Mouse (Mus musculus) CD8-positive naive resting alpha-beta T cell, adult 2 months (primary cell): ENCODE data around the gene Nme9.

ENCODE experiments used
- DNase-seq, 2 experiments: peaks; one replicate each; pipeline ENCODE4 v3.0.0; 2022; ENCODE audit warnings: low read depth in 2 of 2, low spot score in 2 of 2

The Nme9 gene

DNA sequence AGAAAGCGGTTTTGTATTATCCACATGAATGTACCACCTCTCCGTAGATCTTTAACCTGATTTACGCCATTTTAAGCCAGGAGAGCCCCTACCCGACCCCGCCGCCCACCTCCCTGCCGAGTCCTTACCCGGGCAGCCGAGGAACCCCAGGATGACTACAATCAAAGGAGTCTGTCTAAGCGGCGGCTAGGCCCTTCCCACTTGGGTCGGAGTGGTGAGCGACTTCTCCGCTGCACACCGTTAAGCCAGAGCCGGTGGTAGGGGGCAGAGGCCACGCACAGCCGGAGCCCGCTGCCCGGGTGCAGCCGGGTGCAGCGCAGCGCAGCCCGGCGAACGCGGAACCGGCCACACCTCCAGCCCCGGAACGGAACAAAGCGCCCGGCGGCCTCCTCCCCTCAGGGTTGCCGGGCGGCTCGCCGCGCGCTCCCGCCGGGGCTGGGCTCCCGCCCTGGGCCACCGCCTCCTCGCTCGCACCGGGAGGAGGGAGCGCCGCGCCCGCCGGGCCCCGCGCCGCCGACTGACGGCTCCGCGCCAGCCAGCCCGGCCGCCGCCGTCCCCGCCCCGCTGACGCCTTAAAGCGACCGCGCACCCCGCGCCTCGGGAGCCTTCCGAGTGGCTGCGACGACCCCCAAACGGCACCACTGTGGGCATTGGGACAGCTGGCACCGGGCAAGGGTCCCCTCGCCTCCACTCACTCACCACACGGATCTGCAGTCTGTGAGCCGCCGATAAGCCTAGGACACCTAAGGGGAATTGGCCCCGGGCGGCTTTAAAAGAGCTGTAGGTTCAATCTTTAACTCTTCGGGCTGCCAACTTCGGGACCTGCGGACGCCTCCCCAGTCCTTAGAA is 14.9 kb upstream of the Nme9 start:
- DNase-seq, result no peak

DNA sequence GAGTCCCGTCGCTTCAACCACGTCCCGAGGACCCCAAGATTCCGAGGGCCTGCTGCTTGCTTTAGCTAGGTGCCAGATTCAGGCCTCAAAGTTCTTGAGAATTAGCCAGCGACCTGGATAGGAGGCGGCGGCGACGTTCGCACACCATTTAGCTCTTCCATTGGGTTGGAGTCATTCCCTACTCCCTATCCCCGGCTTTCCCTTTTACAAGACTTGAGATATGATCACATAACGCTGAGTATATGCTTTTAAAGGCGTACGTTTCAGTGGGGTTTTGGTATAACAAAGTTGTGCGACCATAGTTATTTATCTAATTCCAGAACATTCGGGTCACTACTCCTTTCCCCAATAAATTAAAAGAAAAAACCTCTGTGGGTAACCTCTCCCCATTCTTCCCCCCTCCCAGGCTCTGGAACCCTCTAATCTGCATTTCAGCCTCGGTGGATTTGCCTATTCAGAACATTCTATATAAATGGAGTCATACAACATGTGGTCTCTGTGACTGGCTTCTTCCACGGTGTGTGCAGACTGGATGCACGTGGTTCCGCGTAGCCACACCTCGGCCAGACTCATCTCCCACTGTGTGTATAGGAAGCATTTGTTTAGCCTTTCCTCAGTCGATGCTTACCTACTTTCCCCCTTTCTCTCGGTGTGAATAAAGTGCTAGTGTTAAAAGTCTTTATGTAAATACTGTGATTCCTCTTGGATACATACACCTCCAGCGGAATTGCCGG is 14.1 kb upstream of the Nme9 start, which contains the start of gene Mras:
Gene Mras, minus strand, starts transcription at position 351 of the 734 bp plus-strand sequence.
- DNase-seq, result no peak

DNA sequence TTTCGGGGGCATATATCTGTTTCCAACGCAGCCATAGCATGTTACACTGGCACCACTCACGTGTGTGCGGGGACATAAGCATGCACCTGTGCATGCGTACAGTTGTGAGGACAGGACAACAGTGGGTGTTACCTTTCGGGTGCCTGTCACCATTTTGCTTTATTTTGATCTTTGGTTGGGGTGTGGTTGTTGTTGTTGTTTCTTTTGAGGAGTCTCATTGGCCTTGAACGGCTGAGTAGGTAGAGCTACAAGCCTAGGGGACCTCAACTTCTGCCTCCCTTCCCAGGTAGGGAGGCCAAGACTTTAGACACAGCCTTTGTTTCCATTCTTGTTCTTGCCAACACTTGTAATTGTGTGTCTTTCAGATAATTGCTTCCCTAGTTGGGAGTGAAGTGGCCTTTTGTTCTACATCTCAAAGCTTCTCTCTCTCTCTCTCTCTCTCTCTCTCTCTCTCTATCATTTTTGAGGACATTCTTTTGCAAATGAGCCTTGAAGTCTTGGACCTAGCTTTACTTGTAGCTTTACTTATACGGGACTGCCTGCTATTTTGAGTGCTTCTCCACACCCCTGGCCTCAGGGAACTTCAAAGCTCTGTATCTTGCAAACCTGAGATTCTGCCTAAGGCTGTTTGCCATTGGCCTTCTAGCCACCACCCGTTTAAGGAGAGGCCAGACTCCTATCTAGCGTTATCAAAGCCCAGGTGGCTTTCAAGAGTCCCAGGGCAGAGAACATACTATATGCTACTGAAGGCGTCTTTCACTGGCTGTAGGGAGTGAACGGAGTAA is 13.3 kb upstream of the Nme9 start:
- DNase-seq, result no peak

DNA sequence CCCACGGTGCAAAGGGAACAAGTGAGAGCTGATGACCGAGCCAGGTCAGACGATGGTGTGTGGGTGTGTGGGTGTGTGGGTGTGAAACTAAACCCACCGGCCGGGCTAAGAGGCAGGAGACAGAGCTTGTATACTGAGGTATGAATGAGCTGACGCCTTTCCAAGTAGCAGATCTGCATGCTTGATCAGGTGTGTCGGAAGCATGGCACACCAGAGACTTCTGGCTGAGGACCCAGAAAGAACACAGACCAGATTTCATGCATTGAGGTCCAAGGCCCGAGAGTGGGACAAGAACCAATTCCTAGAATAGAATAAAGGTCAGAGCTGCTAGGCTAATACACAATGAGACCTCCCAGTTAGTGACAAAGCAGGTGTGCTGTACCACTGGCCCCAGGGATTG is 12.2 kb upstream of the Nme9 start:
- no peak for DNase-seq

DNA sequence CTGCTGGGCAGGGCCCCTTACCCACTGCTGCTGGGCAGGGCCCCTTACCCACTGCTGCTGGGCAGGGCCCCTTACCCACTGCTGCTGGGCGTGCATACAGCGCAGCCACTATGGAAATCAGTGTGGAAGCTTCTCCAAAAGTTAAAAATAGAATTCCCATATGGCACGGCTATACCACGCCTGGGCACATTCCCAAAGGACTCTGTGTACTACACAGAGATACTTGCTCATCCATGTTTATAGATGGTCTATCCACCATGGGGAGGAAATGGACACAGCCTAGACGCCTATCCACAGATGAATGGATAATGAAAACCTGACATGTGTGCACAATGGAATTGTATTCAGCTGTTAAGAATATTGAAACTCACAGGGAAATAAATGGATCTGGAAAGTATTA is 10.3 kb upstream of the Nme9 start:
- DNase-seq, result no peak

DNA sequence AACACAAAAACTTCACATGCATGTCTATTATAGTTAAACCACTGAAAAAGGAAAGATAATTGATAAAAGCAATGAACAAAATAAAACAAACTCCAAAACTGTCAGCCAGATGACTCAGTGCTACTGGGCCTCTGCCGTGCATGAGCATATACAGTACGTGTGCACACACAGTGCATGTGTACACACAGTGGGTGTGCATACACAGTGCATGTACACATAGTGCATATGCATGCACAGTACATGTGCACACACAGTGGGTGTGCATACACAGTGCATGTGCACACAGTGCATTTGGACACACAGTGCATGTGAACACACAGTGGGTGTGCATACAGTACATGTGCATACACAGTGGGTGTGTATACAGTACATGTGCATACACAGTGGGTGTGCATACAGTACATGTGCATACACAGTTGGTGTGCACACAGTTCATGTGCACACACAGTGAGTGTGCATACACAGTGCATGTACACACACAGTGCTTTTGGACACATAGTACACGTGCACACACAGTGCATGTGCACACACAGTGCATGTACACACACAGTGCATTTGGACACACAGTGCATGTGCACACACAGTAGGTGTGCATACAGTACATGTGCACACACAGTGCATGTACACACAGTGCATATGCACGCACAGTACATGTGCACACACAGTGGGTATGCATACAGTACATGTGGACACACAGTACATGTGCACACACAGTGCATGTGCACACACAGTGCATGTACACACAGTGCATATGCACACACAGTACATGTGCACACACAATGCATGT is 9.4 kb upstream of the Nme9 start:
- no peak for DNase-seq

DNA sequence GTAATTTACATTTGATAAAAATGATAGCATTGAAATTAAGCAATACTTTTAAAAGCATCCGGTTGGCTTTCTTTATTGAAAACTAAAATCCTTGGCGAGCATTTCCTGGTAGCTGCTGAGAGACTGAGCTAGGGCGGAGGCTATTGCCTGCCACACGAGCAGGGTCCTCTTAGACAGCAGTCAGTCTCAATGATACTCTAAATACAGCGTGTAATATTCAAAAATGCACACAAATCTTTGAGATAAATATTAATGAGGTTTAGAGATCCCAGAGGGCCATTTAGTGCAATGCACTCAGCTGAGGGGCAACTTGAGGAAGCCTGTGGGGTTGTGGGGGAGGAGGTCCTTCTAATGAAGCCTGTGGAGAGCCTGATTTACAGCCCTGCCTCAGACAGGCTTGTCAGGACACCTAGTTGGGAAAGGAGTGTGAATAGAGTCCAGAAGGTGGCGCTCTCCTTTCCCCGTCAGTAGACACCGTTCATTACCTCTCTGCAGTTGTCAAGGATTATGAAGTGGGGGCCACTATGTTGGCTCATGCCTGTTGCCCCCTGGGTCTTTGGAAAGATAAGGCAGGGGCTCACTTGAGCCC is 6.6 kb upstream of the Nme9 start:
- DNase-seq, result no peak

DNA sequence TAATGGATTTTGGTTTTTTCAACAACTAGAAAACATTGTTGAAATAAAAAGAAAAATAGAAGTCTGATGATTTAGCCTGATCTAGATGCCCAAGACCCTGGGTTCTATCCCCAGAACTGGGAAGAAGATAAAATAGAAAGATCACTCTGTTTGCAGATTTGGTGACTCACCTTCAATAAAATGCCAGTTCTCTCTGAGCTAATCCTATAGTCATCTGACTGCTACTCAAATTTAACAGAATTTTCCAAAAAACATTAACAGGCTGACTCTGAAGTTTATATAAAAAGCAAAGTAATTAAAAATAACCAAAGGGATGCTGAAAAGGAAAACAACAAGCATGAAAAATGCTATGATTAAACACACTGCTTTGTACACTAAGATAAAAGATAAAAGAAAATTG is 5.0 kb upstream of the Nme9 start:
- no peak for DNase-seq

DNA sequence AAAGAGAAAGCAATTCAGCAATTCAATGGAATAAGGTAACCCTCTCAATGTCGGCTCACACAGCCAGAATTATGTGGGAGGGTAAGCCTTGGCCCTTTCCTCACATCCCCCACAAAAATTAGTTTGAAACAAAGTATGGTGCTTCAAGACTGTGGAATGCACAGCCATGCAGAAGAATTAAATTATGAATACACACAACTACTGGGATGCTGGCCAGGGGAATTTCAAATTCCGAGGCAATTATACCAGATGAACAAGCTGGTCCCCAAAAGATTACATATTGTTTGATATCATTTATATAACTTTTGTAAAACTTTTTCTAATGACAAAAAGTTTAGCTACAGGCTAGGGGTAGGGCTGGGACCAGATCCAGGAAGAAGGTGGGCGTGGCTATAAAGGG is 4.0 kb upstream of the Nme9 start:
- no peak for DNase-seq

DNA sequence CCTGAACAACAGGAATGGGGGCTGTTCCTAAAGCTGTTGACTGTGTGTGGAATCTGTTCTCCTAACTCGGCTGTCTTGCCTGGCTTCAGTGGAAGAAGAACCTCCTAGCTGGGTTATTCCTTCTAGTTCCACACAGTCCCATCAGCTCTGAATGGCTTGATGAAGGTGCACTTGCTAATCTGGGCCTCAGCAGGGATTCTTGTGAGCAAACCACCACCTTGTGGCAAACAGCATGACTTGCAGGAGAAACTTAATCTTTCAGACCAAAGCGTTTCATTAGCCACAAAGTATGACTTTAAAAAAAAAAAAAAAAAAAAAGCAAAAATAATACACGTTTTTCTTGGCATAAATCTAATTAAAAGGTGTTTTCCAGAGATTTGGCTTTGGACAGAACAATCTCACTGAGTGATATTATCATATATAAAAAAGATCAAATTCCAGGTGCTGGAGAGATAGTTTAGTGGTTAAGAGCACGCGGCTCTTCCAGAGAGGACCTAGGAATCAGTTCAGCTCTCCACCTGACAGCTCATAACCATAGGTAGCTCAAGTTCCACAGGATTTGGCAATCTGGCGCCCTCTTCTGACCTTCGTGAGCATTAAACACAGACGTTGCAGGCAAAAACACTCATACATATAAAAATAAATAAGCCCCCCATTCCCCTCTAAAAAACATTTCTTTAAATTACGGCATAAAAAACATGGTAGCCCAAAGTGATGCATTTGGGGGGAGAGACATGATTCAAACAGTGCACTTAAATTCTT is 1.2 kb upstream of the Nme9 start:
- DNase-seq, result no peak

DNA sequence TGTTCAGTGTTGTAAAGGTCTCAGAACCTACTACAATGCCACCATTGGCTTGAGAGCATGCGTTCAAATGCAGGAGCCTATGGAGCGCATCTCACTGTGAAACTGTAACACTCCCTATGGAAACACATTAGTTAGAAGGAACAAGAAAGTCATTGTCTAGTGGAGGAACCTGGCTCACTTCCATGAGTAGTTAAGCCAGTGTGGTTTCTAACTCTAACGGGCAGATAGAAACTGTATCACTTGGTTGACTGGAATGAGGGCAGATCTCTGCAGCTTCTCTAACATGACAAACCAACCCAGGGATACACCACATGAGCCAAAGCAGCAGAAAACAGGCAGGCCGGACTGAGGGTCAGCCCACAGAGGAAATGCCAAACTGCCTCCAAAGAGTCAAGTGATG is 2.9 kb downstream of the Nme9 start:
- DNase-seq, result no peak

DNA sequence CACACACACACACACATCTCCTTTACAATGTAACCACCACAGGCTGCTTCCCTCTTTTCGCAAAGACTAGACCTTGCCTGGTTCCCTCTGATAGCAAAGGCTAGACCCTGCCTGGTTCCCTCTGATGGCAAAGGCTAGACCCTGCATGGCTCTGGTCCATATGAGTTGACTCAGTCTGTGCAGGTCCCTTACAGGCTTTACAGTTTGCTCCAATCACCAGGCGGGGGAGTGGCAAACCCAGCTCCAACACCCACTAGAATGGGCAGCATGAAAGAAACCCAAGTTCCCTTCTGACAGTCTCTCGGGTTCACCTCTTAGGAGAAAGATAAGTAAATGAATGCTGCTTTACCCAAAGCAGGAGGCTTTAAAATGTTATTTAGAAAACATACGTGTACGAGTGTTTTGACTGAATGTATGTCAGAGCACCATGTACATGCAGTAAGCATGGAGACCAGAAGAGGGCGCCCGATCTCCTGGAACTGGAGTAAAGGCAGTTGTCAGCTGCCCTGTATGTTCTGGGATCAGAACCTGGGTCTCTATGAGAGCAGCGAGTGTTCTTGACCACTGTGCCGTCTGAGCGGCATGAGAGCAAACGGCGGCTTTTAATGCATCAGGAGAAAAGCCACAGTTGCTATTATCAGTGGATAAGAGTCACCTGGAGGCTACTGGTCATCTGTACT is 7.4 kb downstream of the Nme9 start:
- DNase-seq, result peak; percentile 24 to 36

DNA sequence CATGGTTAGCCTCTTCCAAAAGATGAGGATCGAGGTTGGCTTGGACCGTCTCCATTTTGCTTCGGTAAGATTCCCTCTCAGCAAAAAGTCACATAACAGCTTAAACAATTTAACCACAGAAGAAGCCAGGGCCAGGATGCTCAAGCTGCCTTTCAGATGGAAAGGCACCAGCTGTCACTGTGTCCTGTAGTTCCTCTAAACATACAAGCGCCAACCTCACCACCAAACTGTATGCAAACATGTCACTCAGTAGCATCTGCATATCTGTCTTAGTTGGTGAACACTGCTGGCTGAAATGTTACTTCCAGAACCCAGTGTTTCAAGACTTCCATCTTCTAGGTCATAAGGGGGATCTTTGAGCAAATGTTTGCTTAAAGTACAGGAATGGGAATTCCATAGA is 8.5 kb downstream of the Nme9 start:
- no peak for DNase-seq

DNA sequence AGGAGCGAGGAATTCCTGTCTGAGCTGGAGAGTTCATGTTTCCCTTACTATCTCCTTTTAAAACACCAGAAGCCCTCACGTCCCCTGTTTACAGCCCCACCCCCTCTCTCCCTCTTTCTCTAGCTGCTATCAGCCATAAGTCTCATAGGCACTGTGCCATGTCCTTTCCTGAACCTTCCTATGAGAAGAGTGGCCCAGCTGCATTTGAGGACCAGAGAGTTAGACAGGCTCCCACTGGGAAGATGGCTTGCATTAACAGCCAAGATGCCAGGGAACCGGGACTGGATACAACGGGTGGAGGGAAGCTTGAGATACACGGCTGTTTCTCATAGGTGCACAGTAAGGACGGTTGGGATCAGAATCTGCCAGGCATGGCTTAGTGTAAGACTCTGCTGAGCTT is 13.6 kb downstream of the Nme9 start:
- no peak for DNase-seq

DNA sequence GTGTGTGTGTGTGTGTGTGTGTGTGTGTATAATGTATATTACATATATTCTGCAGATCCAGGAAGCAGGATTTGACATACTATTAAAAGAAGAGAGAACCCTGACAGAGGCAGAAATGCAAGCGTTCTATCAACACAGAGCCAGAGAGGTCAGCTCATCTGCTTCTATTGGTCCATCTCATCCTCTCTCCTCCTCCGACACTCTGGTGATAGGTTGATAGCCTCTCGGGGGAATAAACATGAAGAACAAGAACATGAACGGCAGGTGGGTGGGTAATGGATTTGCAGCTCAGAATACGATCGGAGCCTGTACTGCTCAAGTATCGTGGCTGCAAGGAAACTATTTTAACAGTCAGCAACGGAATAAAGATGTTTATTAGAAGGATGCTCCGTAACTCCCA is 17.3 kb downstream of the Nme9 start:
- no peak for DNase-seq

DNA sequence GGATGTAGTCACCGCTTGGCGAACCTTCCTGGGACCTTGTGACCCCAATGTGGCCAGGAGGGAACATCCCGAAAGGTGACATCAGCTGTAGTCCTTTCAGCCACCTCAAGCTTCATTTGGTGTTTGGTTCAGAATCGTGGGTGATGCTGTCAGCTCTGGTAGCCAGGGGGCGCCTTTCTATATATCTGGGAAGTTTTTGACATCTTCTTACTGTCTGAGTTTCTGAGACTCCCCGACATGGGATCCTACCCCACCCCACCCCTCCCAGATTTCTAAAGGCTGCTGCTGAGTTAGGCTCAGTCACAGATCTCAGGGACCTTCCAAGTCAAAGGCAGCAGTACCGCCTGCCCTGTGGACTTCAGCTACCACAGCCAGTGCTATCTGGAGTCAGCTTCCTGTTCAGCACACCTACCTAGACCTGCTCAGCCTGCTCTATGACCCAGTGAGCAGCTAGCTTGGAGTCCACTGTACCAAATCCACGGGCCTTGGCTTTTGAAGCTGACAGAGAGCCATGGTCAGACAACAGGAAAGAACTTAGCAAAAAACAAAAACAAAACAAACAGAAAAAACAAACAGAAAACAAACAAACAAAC is 18.5 kb downstream of the Nme9 start:
- DNase-seq, result no peak

DNA sequence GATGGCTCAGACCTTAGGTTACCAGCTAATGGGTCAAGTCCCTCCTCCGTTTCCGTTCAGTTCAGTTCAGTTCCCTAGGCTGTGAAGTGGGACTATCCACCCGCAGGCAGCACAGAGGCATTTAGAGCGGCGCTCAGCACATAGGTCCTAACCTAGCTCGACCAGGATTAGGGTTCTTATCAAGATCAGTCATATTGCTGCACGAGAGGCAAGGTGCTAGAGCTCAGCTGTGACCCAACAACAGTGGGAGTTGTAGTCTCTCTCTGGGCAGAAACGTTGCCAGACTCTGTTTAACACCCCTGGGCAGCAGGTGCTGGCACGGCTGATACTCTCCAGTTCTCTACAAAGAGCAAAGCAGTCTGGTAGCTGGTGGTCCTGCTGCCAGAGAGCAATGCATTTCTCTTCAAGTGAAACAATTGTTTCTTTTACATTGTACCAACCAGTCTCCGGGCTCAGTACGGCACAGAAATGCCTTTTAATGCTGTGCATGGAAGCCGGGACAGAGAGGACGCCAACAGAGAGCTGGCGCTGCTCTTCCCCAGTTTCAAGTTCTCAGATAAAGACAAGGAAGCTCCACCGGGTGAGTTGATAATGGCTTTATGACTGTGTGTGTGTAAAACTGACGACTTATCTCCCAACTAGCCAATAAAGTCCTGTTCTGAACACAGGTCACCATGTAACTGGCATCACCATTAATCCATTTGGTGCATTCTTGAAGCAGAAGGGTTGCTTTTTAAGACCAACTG is 19.2 kb downstream of the Nme9 start:
- DNase-seq, result no peak

DNA sequence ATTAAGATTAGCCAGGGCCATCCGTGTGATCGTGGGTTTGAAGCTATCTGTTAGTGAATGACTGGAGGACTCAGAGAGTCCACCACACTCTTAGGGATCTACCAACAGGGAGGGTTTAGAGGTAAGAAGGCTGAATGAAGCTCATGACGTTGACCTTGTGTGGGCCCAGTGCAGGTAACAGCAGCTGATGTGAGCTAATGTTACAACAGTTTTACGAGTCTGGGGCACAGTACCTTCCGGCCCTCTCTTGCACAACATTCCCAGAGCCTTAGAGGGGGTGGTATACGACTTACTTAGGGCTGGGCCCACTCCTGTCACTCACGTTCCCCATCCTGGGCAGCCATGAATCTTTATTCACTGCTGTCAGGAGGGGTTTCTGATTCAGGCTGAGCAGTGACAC is 20.1 kb downstream of the Nme9 start:
- DNase-seq, result no peak
